Mouse (Mus musculus) midbrain, postnatal 0 days (tissue): ENCODE measurements at regions not wholly inside any gene's neighbourhood (a gene's known extent, or its start where the extent isn't known, plus 50 kb on each side); places are given as distances from the start of the nearest gene placed in this dataset.

Source experiments
- ATAC-seq: fragments of 200-750 bp; cut with Nextera tagmentation; 2 replicates; pipeline ENCODE4 v1.8.0; 2017; ENCODE audit warnings: moderate number of reproducible peaks, mild to moderate bottlenecking, moderate TSS enrichment, moderate library complexity; ENCODE audit not compliant: low FRiP score
- DNase-seq: peaks from one replicate; pipeline ENCODE4 v3.0.0-alpha.2; 2015; ENCODE audit warnings: low spot score
- H3K27ac ChIP-seq: fragments of 300-500 bp; sonication (generic); 2 replicates; pipeline ENCODE4 v1.5.1; 2014; ENCODE audit warnings: low read depth, mild to moderate bottlenecking, low read length, mixed read lengths
- H3K27me3 ChIP-seq: fragments of 300-500 bp; sonication (generic); 2 replicates; pipeline ENCODE4 v1.6.1; 2014; ENCODE audit warnings: low read length, control low read depth, mixed read lengths; ENCODE audit not compliant: insufficient read depth
- H3K36me3 ChIP-seq: fragments of 300-500 bp; sonication (generic); 2 replicates; pipeline ENCODE4 v1.6.1; 2014; ENCODE audit warnings: low read length, control low read depth, mixed read lengths; ENCODE audit not compliant: insufficient read depth
- H3K4me1 ChIP-seq: fragments of 300-500 bp; sonication (generic); 2 replicates; pipeline ENCODE4 v1.6.1; 2014; ENCODE audit warnings: mild to moderate bottlenecking, control low read depth, antibody characterized with exemption, low read length, mixed read lengths; ENCODE audit not compliant: insufficient read depth
- H3K4me2 ChIP-seq: fragments of 300-500 bp; sonication (generic); 2 replicates; pipeline ENCODE4 v1.6.1; 2014; ENCODE audit warnings: low read depth, mild to moderate bottlenecking, low read length, mixed read lengths; ENCODE audit not compliant: poor library complexity, severe bottlenecking
- H3K4me3 ChIP-seq: fragments of 300-500 bp; sonication (generic); 2 replicates; pipeline ENCODE4 v1.5.1; 2014; ENCODE audit warnings: low read depth, mild to moderate bottlenecking, low read length, moderate library complexity
- H3K9ac ChIP-seq: fragments of 300-500 bp; sonication (generic); replicated peaks from 2 replicates; pipeline ENCODE4 v1.6.1; 2014; ENCODE audit warnings: mild to moderate bottlenecking, low read length, moderate library complexity, mixed read lengths; ENCODE audit not compliant: poor library complexity, severe bottlenecking
- H3K9me3 ChIP-seq: fragments of 300-500 bp; sonication (generic); 2 replicates; pipeline ENCODE4 v1.6.1; 2016; ENCODE audit warnings: low read length, control low read depth
- CTCF ChIP-seq: IDR thresholded peaks from 2 replicates; pipeline ENCODE4 v1.5.1; 2016; ENCODE audit warnings: antibody characterized with exemption, mild to moderate bottlenecking
- WGBS: fragments of 180-500 bp; shearing (Covaris S2); extraction: QIAGEN DNeasy Blood & Tissue Kit; methylation state at CpG from one replicate; pipeline ENCODE4 v1.1.7; 2014; 5-methylcytosine and 5-hydroxymethylcytosine counted together

GRCm38 (mm10) chr11:89914577-89914976 lies 88.1 kb downstream of the Pctp start:
- no peak for DNase-seq
- no peak overlapping the region for H3K9ac ChIP-seq
- H3K4me1 ChIP-seq = no peaks in the 10 kb centered on the region
- TF ChIP-seq CTCF = no peak
- no peaks in the 10 kb centered on the region for H3K36me3 ChIP-seq
- H3K4me3 ChIP-seq = no peak overlapping the region
- no peak overlapping the region for H3K4me2 ChIP-seq
- H3K27me3 ChIP-seq = no peaks in the 10 kb centered on the region
- no peaks in the 10 kb centered on the region for H3K9me3 ChIP-seq
- no peak for ATAC-seq
- no peak overlapping the region for H3K27ac ChIP-seq
- 76% methylated on average over 2 of the region's 2 CpGs for WGBS

DNA sequence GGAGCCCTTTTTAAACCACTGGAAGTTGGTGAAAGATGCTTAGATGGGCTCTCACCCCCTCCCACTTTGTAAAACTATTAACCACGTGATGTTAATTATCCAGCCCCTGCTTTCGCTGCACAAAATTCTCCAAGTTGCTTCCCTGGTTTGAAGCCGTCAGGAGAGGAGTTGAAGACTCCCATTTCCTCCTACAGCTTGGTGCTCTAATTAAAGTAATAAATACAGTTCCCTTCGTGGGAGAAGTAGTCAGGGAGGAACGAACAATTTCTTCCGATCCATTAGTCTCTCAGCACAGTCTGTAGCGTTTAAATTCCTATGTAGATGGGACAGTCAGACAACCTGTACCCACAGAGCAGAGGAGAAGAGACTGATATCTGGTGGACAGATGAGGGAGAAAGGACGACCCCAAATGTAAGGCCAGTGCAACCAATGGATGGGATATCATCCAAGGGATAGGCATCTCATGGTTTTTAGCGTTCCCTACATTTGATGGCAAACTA lies 101.4 kb downstream of the Pctp start:
- DNase-seq (no peak), ATAC-seq (no peak)
- no peak overlapping the region for H3K27ac ChIP-seq
- no peaks in the 10 kb centered on the region for H3K27me3 ChIP-seq
- no peaks in the 10 kb centered on the region for H3K36me3 ChIP-seq
- no peaks in the 10 kb centered on the region for H3K4me1 ChIP-seq
- H3K9me3 ChIP-seq = no peaks in the 10 kb centered on the region
- H3K9ac ChIP-seq = no peak overlapping the region
- 80% methylated on average over 9 of the region's 9 CpGs for WGBS
- no peak overlapping the region for H3K4me2 ChIP-seq
- no peak overlapping the region for H3K4me3 ChIP-seq
- no peak for TF ChIP-seq CTCF

DNA sequence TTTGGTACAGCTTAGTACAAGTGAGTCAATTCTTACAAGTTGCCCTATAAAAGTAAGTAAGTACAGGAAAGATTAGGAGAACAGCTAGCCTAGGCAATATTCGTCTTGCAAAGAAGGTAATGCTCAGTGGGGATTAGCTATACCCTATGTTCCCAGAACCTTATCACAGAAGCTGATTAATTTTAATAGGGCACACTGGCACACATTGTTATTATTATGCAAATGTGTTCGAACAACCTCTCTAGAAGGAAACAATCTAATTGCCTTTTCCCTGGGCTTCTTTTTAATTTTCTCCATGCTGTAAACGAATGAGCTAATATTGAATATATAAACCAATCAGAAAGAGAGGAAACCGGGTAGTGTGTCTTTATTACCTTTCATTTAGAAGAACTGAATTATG lies 104.2 kb downstream of the Pctp start:
- H3K27me3 ChIP-seq = no peaks in the 10 kb centered on the region
- no peaks in the 10 kb centered on the region for H3K9me3 ChIP-seq
- H3K4me1 ChIP-seq = no peaks in the 10 kb centered on the region
- H3K27ac ChIP-seq = no peak overlapping the region
- no peak overlapping the region for H3K4me2 ChIP-seq
- H3K36me3 ChIP-seq = no peaks in the 10 kb centered on the region
- ATAC-seq (no peak), DNase-seq (peak; percentile 24)
- TF ChIP-seq CTCF = no peak
- no peak overlapping the region for H3K9ac ChIP-seq
- 35% methylated on average over 4 of the region's 4 CpGs for WGBS
- H3K4me3 ChIP-seq = no peak overlapping the region

- no peak overlapping the region for H3K27ac ChIP-seq
- no peak overlapping the region for H3K4me2 ChIP-seq
- ATAC-seq (no peak), DNase-seq (no peak)
- H3K9ac ChIP-seq = no peak overlapping the region
- no peaks in the 10 kb centered on the region for H3K36me3 ChIP-seq
- H3K4me1 ChIP-seq = no peaks in the 10 kb centered on the region
- 56% methylated on average over 3 of the region's 3 CpGs for WGBS
- no peaks in the 10 kb centered on the region for H3K9me3 ChIP-seq
- no peak overlapping the region for H3K4me3 ChIP-seq
- no peaks in the 10 kb centered on the region for H3K27me3 ChIP-seq
- no peak for TF ChIP-seq CTCF
These were observed 105.8 kb downstream of the Pctp start for GRCm38 (mm10) chr11:89896854-89897253.

DNA sequence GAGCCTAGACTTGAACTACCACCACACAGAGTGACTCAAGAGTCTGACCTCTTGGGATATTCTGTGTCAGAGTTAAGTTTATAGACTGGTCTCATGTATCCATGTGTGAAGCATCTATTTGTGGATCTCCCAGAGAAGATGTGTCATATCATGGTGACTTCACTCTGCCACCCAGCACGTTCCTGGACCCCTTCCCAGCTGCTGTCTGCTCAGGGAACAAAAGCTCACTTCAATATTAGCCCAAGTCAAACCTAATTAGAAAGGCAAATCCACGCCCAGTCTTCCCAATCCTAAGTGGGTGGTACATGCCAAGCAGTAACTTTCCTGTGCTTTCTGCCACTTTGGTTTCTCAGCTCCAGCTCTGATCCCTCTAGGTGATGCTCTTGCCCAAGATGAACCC lies 94.1 kb upstream of the Ankfn1 start:
- H3K4me2 ChIP-seq = no peak overlapping the region
- no peaks in the 10 kb centered on the region for H3K36me3 ChIP-seq
- no peaks in the 10 kb centered on the region for H3K27me3 ChIP-seq
- H3K9me3 ChIP-seq = no peaks in the 10 kb centered on the region
- TF ChIP-seq CTCF = no peak
- H3K27ac ChIP-seq = no peak overlapping the region
- no peak overlapping the region for H3K9ac ChIP-seq
- ATAC-seq = no peak
- WGBS = 35% methylated on average over 2 of the region's 2 CpGs
- H3K4me1 ChIP-seq = no peaks in the 10 kb centered on the region
- H3K4me3 ChIP-seq = no peak overlapping the region
- DNase-seq = peak; percentile 56

DNA sequence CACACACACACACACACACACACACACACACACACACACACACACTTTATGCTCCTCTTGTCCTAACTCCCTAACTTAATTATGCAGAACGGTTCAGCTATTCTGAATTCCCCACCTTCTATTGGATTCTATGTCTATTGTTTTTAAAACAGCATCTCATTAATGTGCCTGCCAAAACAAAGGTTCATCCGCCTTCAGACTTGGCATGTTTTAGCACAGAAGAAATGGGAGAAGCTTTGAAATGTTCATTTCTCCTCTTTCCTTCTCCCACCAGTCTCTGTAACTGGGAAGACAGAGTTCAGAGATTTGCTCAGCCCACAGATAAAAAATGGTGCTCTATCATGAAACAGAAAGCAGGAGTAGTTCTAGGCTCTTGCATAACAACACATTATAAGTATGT lies 90.1 kb upstream of the Ankfn1 start:
- ATAC-seq (no peak), DNase-seq (no peak)
- no peak overlapping the region for H3K9ac ChIP-seq
- H3K36me3 ChIP-seq = no peaks in the 10 kb centered on the region
- no peaks in the 10 kb centered on the region for H3K4me1 ChIP-seq
- 57% methylated on average over 2 of the region's 2 CpGs for WGBS
- H3K4me3 ChIP-seq = no peak overlapping the region
- no peak overlapping the region for H3K27ac ChIP-seq
- H3K9me3 ChIP-seq = no peaks in the 10 kb centered on the region
- H3K4me2 ChIP-seq = no peak overlapping the region
- no peaks in the 10 kb centered on the region for H3K27me3 ChIP-seq
- no peak for TF ChIP-seq CTCF
